Mouse (Mus musculus) stomach, postnatal 0 days (tissue): ENCODE data around the gene Fads3. TPM values are rescaled to one million over a fixed set of nuclear protein-coding genes. Genes with fewer than 3 reads are reported as not detected.
A peak's percentile ranks its signal among the peaks of the same experiment; 100 is the strongest.

Experiments
- ATAC-seq: fragments of 200-750 bp; cut with Nextera tagmentation; 2 replicates; pipeline ENCODE4 v1.8.0; 2017; ENCODE audit not compliant: low FRiP score, low TSS enrichment
- DNase-seq: peaks from one replicate; pipeline ENCODE4 v3.0.0-alpha.2; 2016; ENCODE audit warnings: low spot score
- H3K27ac ChIP-seq: fragments of 300-500 bp; sonication (generic); replicated peaks from 2 replicates; pipeline ENCODE4 v1.5.1; 2014; ENCODE audit warnings: mild to moderate bottlenecking, control low read depth
- H3K27me3 ChIP-seq: fragments of 300-500 bp; sonication (generic); 2 replicates; pipeline ENCODE4 v1.6.1; 2014; ENCODE audit warnings: low read length; ENCODE audit not compliant: control insufficient read depth, insufficient read depth
- H3K36me3 ChIP-seq: fragments of 300-500 bp; sonication (generic); 2 replicates; pipeline ENCODE4 v1.6.1; 2014; ENCODE audit warnings: low read length, mixed read lengths; ENCODE audit not compliant: control insufficient read depth, insufficient read depth
- H3K4me1 ChIP-seq: fragments of 300-500 bp; sonication (generic); replicated peaks from 2 replicates; pipeline ENCODE4 v1.6.1; 2014; ENCODE audit warnings: antibody characterized with exemption; ENCODE audit not compliant: control insufficient read depth, insufficient read depth
- H3K4me2 ChIP-seq: fragments of 300-500 bp; sonication (generic); replicated peaks from 2 replicates; pipeline ENCODE4 v1.6.1; 2014; ENCODE audit warnings: low read depth, mild to moderate bottlenecking, control low read depth, moderate library complexity
- H3K4me3 ChIP-seq: fragments of 300-500 bp; sonication (generic); 2 replicates; pipeline ENCODE4 v1.5.1; 2014; ENCODE audit warnings: low read depth, low read length, control low read depth
- H3K9ac ChIP-seq: fragments of 300-500 bp; sonication (generic); 2 replicates; pipeline ENCODE4 v1.6.1; 2014; ENCODE audit warnings: mild to moderate bottlenecking, low read length, control low read depth, mixed read lengths
- H3K9me3 ChIP-seq: fragments of 300-500 bp; sonication (generic); 2 replicates; pipeline ENCODE4 v1.6.1; 2016; ENCODE audit warnings: low read length; ENCODE audit not compliant: control insufficient read depth
- CTCF ChIP-seq: IDR thresholded peaks from 2 replicates; pipeline ENCODE4 v1.5.1; 2016; ENCODE audit warnings: antibody characterized with exemption, low read depth, mild to moderate bottlenecking, moderate library complexity
- EP300 ChIP-seq: optimal IDR thresholded peaks from 2 replicates; pipeline ENCODE3; 2016; ENCODE audit warnings: antibody characterized with exemption
- WGBS: fragments of 180-500 bp; shearing (Covaris S2); extraction: QIAGEN DNeasy Blood & Tissue Kit; methylation state at CpG from one replicate; pipeline ENCODE4 v1.1.7; 2014; 5-methylcytosine and 5-hydroxymethylcytosine counted together
- polyA plus RNA-seq: library from polyadenylated mRNA; unstranded; fragments of >200 nt; fragmentation: Nextera tagmentation; extraction: Ambion mirVana; gene quantifications from 2 replicates; pipeline ENCODE4 v1.2.1, GENCODE M21; 2015

Fads3 gene
- polyA plus RNA-seq, 1 experiment from 2014 or later, result 27.5 TPM

- H3K9me3 ChIP-seq, result no peaks in the 10 kb centered on the region
- whole genome bisulfite sequencing, result 30% methylated on average over 10 of the region's 10 CpGs
- H3K4me1 ChIP-seq, result no peaks in the 10 kb centered on the region
- DNase-seq (peak; percentile 86), ATAC-seq (peak; percentile 83)
- H3K9ac ChIP-seq, result no peak overlapping the region
- H3K27me3 ChIP-seq, result no peaks in the 10 kb centered on the region
- TF ChIP-seq EP300 (no peak), CTCF (peak; percentile 93)
- no peak overlapping the region; the same call in 1 of the 2 replicates for H3K4me3 ChIP-seq
- H3K4me2 ChIP-seq, result peak overlapping the region; percentile 33; the same call in 1 of the 2 replicates
- peak overlapping the region; percentile 87 for H3K27ac ChIP-seq
- H3K36me3 ChIP-seq, result peaks cover 9% of the 10 kb centered on the region
Observed at GRCm38 (mm10) chr19:10059911-10060567, 18.7 kb downstream of the Fads3 start.

- H3K27ac ChIP-seq, result peak overlapping the region; percentile 87
- no peak overlapping the region for H3K9ac ChIP-seq
- WGBS, result 46% methylated on average over 8 of the region's 8 CpGs
- H3K4me1 ChIP-seq, result no peaks in the 10 kb centered on the region
- TF ChIP-seq EP300 (no peak), CTCF (no peak)
- no peak overlapping the region for H3K4me2 ChIP-seq
- H3K9me3 ChIP-seq, result no peaks in the 10 kb centered on the region
- no peak overlapping the region for H3K4me3 ChIP-seq
- peaks cover 10% of the 10 kb centered on the region for H3K36me3 ChIP-seq
- ATAC-seq (no peak), DNase-seq (no peak)
- no peaks in the 10 kb centered on the region for H3K27me3 ChIP-seq
Observed at GRCm38 (mm10) chr19:10060783-10061590, 19.6 kb downstream of the Fads3 start.

GRCm38 (mm10) chr19:10061624-10062023 is 20.3 kb downstream of the Fads3 start:
- Histone ChIP-seq H3K27ac (no peak overlapping the region), H3K36me3 (peaks cover 14% of the 10 kb centered on the region), H3K4me3 (no peak overlapping the region), H3K4me1 (no peaks in the 10 kb centered on the region), H3K4me2 (no peak overlapping the region), H3K9ac (no peak overlapping the region), H3K27me3 (no peaks in the 10 kb centered on the region), H3K9me3 (no peaks in the 10 kb centered on the region)
- ATAC-seq, result no peak
- WGBS, result 88% methylated on average over 2 of the region's 2 CpGs
- DNase-seq, result no peak
- TF ChIP-seq CTCF, result no peak
- no peak for TF ChIP-seq EP300

- 87% methylated on average over 8 of the region's 8 CpGs for WGBS
- DNase-seq (no peak), ATAC-seq (no peak)
- Histone ChIP-seq H3K4me2 (no peak overlapping the region), H3K4me1 (no peaks in the 10 kb centered on the region), H3K4me3 (no peak overlapping the region), H3K9ac (no peak overlapping the region), H3K27me3 (no peaks in the 10 kb centered on the region), H3K36me3 (peaks cover 12% of the 10 kb centered on the region), H3K9me3 (no peaks in the 10 kb centered on the region), H3K27ac (no peak overlapping the region)
- TF ChIP-seq EP300 (no peak), CTCF (no peak)
Observed at GRCm38 (mm10) chr19:10062292-10062691, 20.9 kb downstream of the Fads3 start.

GRCm38 (mm10) chr19:10062862-10063261 is 21.5 kb downstream of the Fads3 start:
- H3K27ac ChIP-seq, result no peak overlapping the region
- 88% methylated on average over 5 of the region's 5 CpGs for WGBS
- no peak for TF ChIP-seq EP300
- TF ChIP-seq CTCF, result no peak
- DNase-seq (no peak), ATAC-seq (no peak)
- H3K4me3 ChIP-seq, result no peak overlapping the region
- no peaks in the 10 kb centered on the region for H3K9me3 ChIP-seq
- no peaks in the 10 kb centered on the region for H3K27me3 ChIP-seq
- H3K4me1 ChIP-seq, result no peaks in the 10 kb centered on the region
- H3K9ac ChIP-seq, result no peak overlapping the region
- H3K4me2 ChIP-seq, result no peak overlapping the region
- peaks cover 12% of the 10 kb centered on the region for H3K36me3 ChIP-seq
